23 mouse cellular contexts compared by ENCODE assay signal in genomic region chr8:119034037-119034436, GRCm38 (mm10).
"Had no signal": no experiment of that assay in that cellular context is flagged by ENCODE, and none has a peak within 500 bp of the region (broad histone marks: within the 10 kb centered on the region; RNA-seq: fewer than 3 reads in every experiment).

No protein-coding gene starts in this region.

- ATAC-seq: hindbrain, postnatal 0 days; intestine, embryonic 16.5 days had no signal

- H3K9me3 ChIP-seq: heart, embryonic 10.5 days; hindbrain, embryonic 15.5 days; kidney, embryonic 15.5 days; limb, embryonic 10.5 days had no signal

- H3K4me1 ChIP-seq: heart, embryonic 10.5 days; heart, embryonic 12.5 days; hindbrain, embryonic 13.5 days; hindbrain, embryonic 15.5 days; kidney, embryonic 15.5 days; limb, embryonic 10.5 days; limb, embryonic 12.5 days; liver, embryonic 13.5 days; liver, embryonic 15.5 days had no signal

- H3K4me3 ChIP-seq: heart, embryonic 10.5 days; heart, embryonic 12.5 days; hindbrain, embryonic 13.5 days; hindbrain, embryonic 15.5 days; kidney, embryonic 15.5 days; left cerebral cortex, adult 2 months; limb, embryonic 10.5 days; limb, embryonic 12.5 days; liver, embryonic 13.5 days; liver, embryonic 15.5 days had no signal

- H3K27me3 ChIP-seq: heart, embryonic 12.5 days; hindbrain, embryonic 13.5 days; hindbrain, embryonic 15.5 days; kidney, embryonic 15.5 days; limb, embryonic 12.5 days; liver, embryonic 13.5 days; liver, embryonic 15.5 days had no signal

- DNase-seq: gastrocnemius, postnatal 14 days; gastrocnemius, postnatal 36 days; heart, adult 18-20 months; heart, postnatal 10 days; heart, postnatal 36 days; kidney, adult 11 months; kidney, adult 2 months; kidney, adult 9 months; kidney, postnatal 14 days; kidney, postnatal 36 days; liver; liver, embryonic 13.5 days had no signal

- H3K36me3 ChIP-seq: heart, embryonic 10.5 days; heart, embryonic 12.5 days; hindbrain, embryonic 13.5 days; hindbrain, embryonic 15.5 days; kidney, embryonic 15.5 days; limb, embryonic 10.5 days; limb, embryonic 12.5 days; liver, embryonic 13.5 days; liver, embryonic 15.5 days had no signal
